Mouse (Mus musculus) CH12.LX (cell line): ENCODE measurements around the gene Scml4. TPM values are rescaled to one million over a fixed set of nuclear protein-coding genes. Genes with fewer than 3 reads are reported as not detected.

Experiments used
- DNase-seq: peaks from one replicate; pipeline ENCODE4 v3.0.0-alpha.2; 2013; ENCODE audit errors: extremely low read depth
- H3K27ac ChIP-seq: 2 replicates; pipeline ENCODE4 v1.5.1; 2012; ENCODE audit warnings: low read depth, mild to moderate bottlenecking, control low read depth, moderate library complexity; ENCODE audit not compliant: insufficient read depth
- H3K27me3 ChIP-seq: replicated peaks from 2 replicates; pipeline ENCODE3; 2012; ENCODE audit warnings: inconsistent platforms
- H3K36me3 ChIP-seq, 2 experiments: replicated peaks in 1 of 2; 2 replicates each; pipeline versions ENCODE3 to v1.6.1; 2012; ENCODE audit warnings: inconsistent platforms in 1 of 2, low read length in 1 of 2, mild to moderate bottlenecking in 1 of 2, mixed read lengths in 1 of 2, moderate library complexity in 1 of 2; ENCODE audit not compliant: control insufficient read depth in 1 of 2, insufficient read depth in 1 of 2
- H3K4me1 ChIP-seq, 2 experiments: 2 replicates each; pipeline ENCODE4 v1.6.1; 2012; ENCODE audit warnings: inconsistent platforms in 1 of 2, moderate library complexity in 1 of 2; ENCODE audit not compliant: insufficient read depth in 2 of 2, control insufficient read depth in 1 of 2
- H3K4me2 ChIP-seq: 2 replicates; pipeline ENCODE4 v1.6.1; 2012; ENCODE audit warnings: low read depth, mild to moderate bottlenecking, control low read depth; ENCODE audit not compliant: poor library complexity, insufficient read depth, severe bottlenecking
- H3K4me3 ChIP-seq, 3 experiments: fragments of 150-350 bp in 1 of 3; sonication (generic) in 1 of 3; replicated peaks in 1 of 3; 2 replicates each; pipeline versions ENCODE3 to v1.5.1; 2011 to 2012; ENCODE audit warnings: low read depth in 2 of 3, low read length in 2 of 3, mild to moderate bottlenecking in 2 of 3, moderate library complexity in 2 of 3, control low read depth in 1 of 3, improper control_type of control experiment in 1 of 3, inconsistent platforms in 1 of 3, mixed read lengths in 1 of 3; ENCODE audit not compliant: poor library complexity in 1 of 3
- H3K79me2 ChIP-seq: replicated peaks from 2 replicates; pipeline ENCODE4 v1.6.1; 2012; ENCODE audit warnings: mild to moderate bottlenecking, moderate library complexity; ENCODE audit not compliant: control insufficient read depth, poor library complexity, insufficient read depth, severe bottlenecking; ENCODE audit errors: extremely low read depth
- H3K9ac ChIP-seq: 2 replicates; pipeline ENCODE4 v1.6.1; 2012; ENCODE audit warnings: low read depth, mild to moderate bottlenecking, control low read depth, moderate library complexity; ENCODE audit not compliant: insufficient read depth
- H3K9me3 ChIP-seq: replicated peaks from 2 replicates; pipeline ENCODE3; 2012; ENCODE audit warnings: low read length, inconsistent platforms, mixed read lengths
- BHLHE40 ChIP-seq: IDR thresholded peaks from 2 replicates; pipeline ENCODE4 v1.6.1; 2011; ENCODE audit warnings: mild to moderate bottlenecking, low read depth, low read length, improper control_type of control experiment
- CHD2 ChIP-seq: IDR thresholded peaks from 2 replicates; pipeline ENCODE4 v1.6.1; 2011; ENCODE audit warnings: low read length, improper control_type of control experiment
- CTCF ChIP-seq, 2 experiments: IDR thresholded peaks in 1 of 2; conservative IDR thresholded peaks in 1 of 2; 2 replicates each; pipeline ENCODE4 v1.5.1; 2011 to 2012; ENCODE audit warnings: low read depth in 2 of 2, low read length in 2 of 2, improper control_type of control experiment in 1 of 2, inconsistent platforms in 1 of 2, mild to moderate bottlenecking in 1 of 2, moderate library complexity in 1 of 2
- E2F4 ChIP-seq: IDR thresholded peaks from 2 replicates; pipeline ENCODE4 v1.6.1; 2011; ENCODE audit warnings: low read depth, low read length, improper control_type of control experiment; ENCODE audit not compliant: insufficient replicate concordance
- ELF1 ChIP-seq: IDR thresholded peaks from 2 replicates; pipeline ENCODE4 v1.6.1; 2014; ENCODE audit warnings: low read depth, mild to moderate bottlenecking, inconsistent platforms, low read length, improper control_type of control experiment
- ETS1 ChIP-seq: conservative IDR thresholded peaks from 2 replicates; pipeline ENCODE4 v1.6.1; 2012; ENCODE audit warnings: low read depth, mild to moderate bottlenecking, inconsistent platforms, low read length, improper control_type of control experiment, moderate library complexity
- HCFC1 ChIP-seq: IDR thresholded peaks from 2 replicates; pipeline ENCODE4 v1.6.1; 2012; ENCODE audit warnings: low read depth, mild to moderate bottlenecking, inconsistent platforms, low read length, improper control_type of control experiment
- JUN ChIP-seq: IDR thresholded peaks from 2 replicates; pipeline ENCODE4 v1.6.1; 2011; ENCODE audit warnings: low read depth, mild to moderate bottlenecking, low read length, improper control_type of control experiment, moderate library complexity; ENCODE audit not compliant: insufficient read depth
- JUND ChIP-seq: conservative IDR thresholded peaks from 2 replicates; pipeline ENCODE4 v1.6.1; 2011; ENCODE audit warnings: low read depth, low read length, improper control_type of control experiment
- KAT2A ChIP-seq: IDR thresholded peaks from 2 replicates; pipeline ENCODE4 v1.6.1; 2012; ENCODE audit warnings: low read length, improper control_type of control experiment, inconsistent platforms; ENCODE audit not compliant: insufficient replicate concordance
- MAFK ChIP-seq: IDR thresholded peaks from 2 replicates; pipeline ENCODE4 v1.6.1; 2011; ENCODE audit warnings: low read length, improper control_type of control experiment; ENCODE audit not compliant: insufficient replicate concordance
- MEF2A ChIP-seq: IDR thresholded peaks from 2 replicates; pipeline ENCODE4 v1.6.1; 2014; ENCODE audit warnings: low read depth, mild to moderate bottlenecking, inconsistent platforms, low read length, improper control_type of control experiment, borderline replicate concordance
- MYC ChIP-seq: IDR thresholded peaks from 2 replicates; pipeline ENCODE4 v1.6.1; 2011; ENCODE audit warnings: low read depth, mild to moderate bottlenecking, improper control_type of control experiment, low read length
- NRF1 ChIP-seq: IDR thresholded peaks from 2 replicates; pipeline ENCODE4 v1.6.1; 2014; ENCODE audit warnings: low read depth, mild to moderate bottlenecking, inconsistent platforms, low read length, improper control_type of control experiment, moderate library complexity
- POLR2A ChIP-seq: IDR thresholded peaks from 2 replicates; pipeline ENCODE4 v1.6.1; 2011; ENCODE audit warnings: low read depth, mild to moderate bottlenecking, improper control_type of control experiment, low read length
- POLR2AphosphoS2 ChIP-seq: IDR thresholded peaks from 2 replicates; pipeline ENCODE4 v1.6.1; 2011; ENCODE audit warnings: low read depth, low read length, improper control_type of control experiment
- RAD21 ChIP-seq: IDR thresholded peaks from 2 replicates; pipeline ENCODE4 v1.6.1; 2011; ENCODE audit warnings: low read depth, mild to moderate bottlenecking, low read length, improper control_type of control experiment, moderate library complexity
- RCOR1 ChIP-seq: conservative IDR thresholded peaks from 2 replicates; pipeline ENCODE4 v1.6.1; 2012; ENCODE audit warnings: low read depth, mild to moderate bottlenecking, inconsistent platforms, low read length, improper control_type of control experiment
- TBP ChIP-seq: conservative IDR thresholded peaks from 2 replicates; pipeline ENCODE4 v1.6.1; 2011; ENCODE audit warnings: low read depth, low read length, improper control_type of control experiment
- TCF12 ChIP-seq: IDR thresholded peaks from 2 replicates; pipeline ENCODE4 v1.6.1; 2014; ENCODE audit warnings: low read depth, mild to moderate bottlenecking, inconsistent platforms, low read length, improper control_type of control experiment
- USF2 ChIP-seq: conservative IDR thresholded peaks from 2 replicates; pipeline ENCODE4 v1.6.1; 2011; ENCODE audit warnings: low read depth, low read length, improper control_type of control experiment
- ZKSCAN1 ChIP-seq: IDR thresholded peaks from 2 replicates; pipeline ENCODE4 v1.6.1; 2012; ENCODE audit warnings: low read depth, inconsistent platforms, low read length, improper control_type of control experiment, borderline replicate concordance
- ZMIZ1 ChIP-seq: IDR thresholded peaks from 2 replicates; pipeline ENCODE4 v1.6.1; 2012; ENCODE audit warnings: low read depth, mild to moderate bottlenecking, inconsistent platforms, low read length, improper control_type of control experiment
- ZNF384 ChIP-seq: IDR thresholded peaks from 2 replicates; pipeline ENCODE4 v1.6.1; 2012; ENCODE audit warnings: low read depth, low read length, improper control_type of control experiment, inconsistent platforms
- dilution Hi-C: fragments of 300-500 bp; cut with MboI; formaldehyde crosslinking; loops from 2 replicates; pipeline ENCODE4 v1.14.3; 2020; ENCODE audit warnings: low sequenced_read_pairs; ENCODE audit not compliant: extremely low pct_unique_long_range_greater_than_20kb, extremely low pct_ligation_motif_present
- in situ Hi-C: fragments of 300-500 bp; cut with MboI; formaldehyde crosslinking; loops from 3 replicates; pipeline ENCODE4 v1.14.3; 2019; ENCODE audit warnings: low sequenced_read_pairs, low pct_ligation_motif_present, low pct_unique_long_range_greater_than_20kb, mixed read lengths
- polyA plus RNA-seq: library from polyadenylated mRNA; unstranded; fragments of >175 nt; gene quantifications from 2 replicates; pipeline ENCODE4 v1.2.1, GENCODE M21; 2012; ENCODE audit warnings: low read depth; ENCODE audit not compliant: insufficient read length
- total RNA-seq, 2 experiments: library from RNA; depleted of rRNA; stranded (reverse); fragments of 300-350 nt in 1 of 2; fragments of >200 nt in 1 of 2; gene quantifications; 2 replicates each; pipeline ENCODE4 v1.2.3; 2012 to 2014

Gene Scml4
- total RNA-seq (2012; rRNA removed) (2.3 and 3.3 TPM in 2 replicates), total RNA-seq (2014; rRNA removed) (2.4 and 3.0 TPM in 2 replicates), polyA plus RNA-seq (2.7 and 3.6 TPM in 2 replicates)

DNA sequence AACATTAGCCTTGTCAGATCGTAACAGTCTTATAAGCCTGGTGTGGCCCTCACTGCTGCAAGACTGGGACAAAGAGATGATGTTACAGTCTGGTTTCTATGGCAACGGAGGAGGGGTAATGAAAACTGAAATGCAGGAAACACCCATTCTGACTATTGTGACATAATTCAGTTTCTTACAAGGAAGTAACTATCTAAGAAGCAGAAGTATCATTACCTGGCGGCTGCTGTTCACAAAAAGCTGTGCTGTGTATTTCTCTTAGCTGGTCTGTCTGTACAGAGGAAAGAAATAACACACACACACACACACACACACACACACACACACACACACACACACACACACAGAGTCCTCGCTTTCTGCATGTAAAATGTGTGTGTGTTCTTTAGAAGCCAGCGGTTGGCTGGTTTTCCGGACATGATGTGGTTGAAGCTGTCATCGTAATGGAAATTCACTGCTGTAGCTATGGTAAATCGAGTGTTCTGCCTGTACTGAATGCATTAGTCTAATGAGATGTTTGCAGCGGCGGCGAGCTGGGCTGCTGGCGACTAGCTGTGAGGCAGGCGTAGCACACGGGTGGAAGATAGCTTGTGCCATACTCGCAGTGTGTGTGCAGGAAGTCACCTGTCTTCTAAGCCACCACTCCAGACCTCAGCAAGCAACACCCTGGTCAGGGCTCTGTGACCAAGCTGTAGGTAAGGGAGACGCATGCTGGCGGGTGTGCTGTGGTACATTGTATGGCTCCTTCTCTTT lies at the start of gene Scml4:
Scml4 (plus strand) TSS at position 212 of the 753 bp plus-strand sequence.
- H3K9me3 ChIP-seq = peaks cover 10% of the 10 kb centered on the region
- in situ Hi-C loops (loop anchor here (5.0 kb wide), 1 partner anchor 77 kb away; no protein-coding TSS in a partner anchor), dilution Hi-C loops (no loop called here)
- H3K79me2 ChIP-seq = no peaks in the 10 kb centered on the region
- peak within 1 kb of the TSS; percentile 49 to 62 (median 54) for H3K4me3 ChIP-seq
- DNase-seq = peak; percentile 92
- H3K27me3 ChIP-seq = no peaks in the 10 kb centered on the region
- TF ChIP-seq HCFC1 (no peak), POLR2A (peak; percentile 48; the same call in 1 of the 2 replicates), NRF1 (no peak), ZNF384 (no peak), MAFK (no peak), ELF1 (0 out of 2 replicates have a peak, but pooled peaks have one; percentile 34), E2F4 (no peak), TBP (0 out of 2 replicates have a peak, but pooled peaks have one; percentile 33), CTCF (conservative IDR thresholded peaks at IDR 0.05 in 1 of 2, IDR thresholded peaks at IDR 0.05 in 1 of 2; ENCODE audit: low read depth in 2 of 2, low read length in 2 of 2) (no peak), BHLHE40 (peak; percentile 79), JUND (no peak), RCOR1 (no peak), KAT2A (no peak), ETS1 (0 out of 2 replicates have a peak, but pooled peaks have one; percentile 34)
- H3K36me3 ChIP-seq = no peaks in the 10 kb centered on the region
- peaks cover 13 to 40% of the 10 kb centered on the region in 2 experiments for H3K4me1 ChIP-seq
- H3K9ac ChIP-seq = no peak within 1 kb of the TSS
- H3K4me2 ChIP-seq = peak within 1 kb of the TSS; percentile 67
- H3K27ac ChIP-seq = peak within 1 kb of the TSS; percentile 21

DNA sequence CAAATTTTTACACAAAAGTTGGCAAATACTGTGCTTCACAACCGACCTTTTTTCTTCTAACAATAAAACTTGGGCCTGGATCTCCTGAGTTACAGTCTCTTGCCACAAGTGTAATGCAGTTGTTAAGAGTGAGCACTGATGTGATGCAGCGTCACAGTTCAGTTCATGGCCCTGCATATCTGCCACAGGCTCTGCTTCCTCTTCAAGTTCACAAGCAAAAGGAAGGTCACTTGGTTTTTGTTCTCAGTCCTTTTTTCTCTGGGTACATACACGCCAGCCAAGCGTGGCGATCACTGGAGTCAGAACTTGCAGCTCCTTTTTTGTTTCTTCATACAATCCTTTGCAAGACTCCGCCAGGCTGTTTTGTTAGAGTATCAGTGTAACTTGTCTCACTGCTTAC lies 34.2 kb upstream of the Scml4 start:
- Histone ChIP-seq H3K4me2 (no peak overlapping the region), H3K9ac (no peak overlapping the region), H3K79me2 (0 out of 2 replicates have a peak, but pooled peaks cover 2% of the 10 kb centered on the region), H3K27me3 (no peaks in the 10 kb centered on the region), H3K4me1 (peaks cover 0 to 41% of the 10 kb centered on the region in 2 experiments; a peak in 2 of 4 replicates), H3K36me3 (peaks cover 26 to 60% of the 10 kb centered on the region in 2 experiments), H3K27ac (peak overlapping the region; percentile 31), H3K4me3 (no peak overlapping the region), H3K9me3 (peaks cover 7% of the 10 kb centered on the region)
- in situ Hi-C loops (no loop called here), dilution Hi-C loops (no loop called here)
- peak; percentile 61 for DNase-seq
- TF ChIP-seq MEF2A = no peak
- no peak for TF ChIP-seq CHD2
- TF ChIP-seq JUN = no peak
- TF ChIP-seq CTCF (conservative IDR thresholded peaks at IDR 0.05 in 1 of 2, IDR thresholded peaks at IDR 0.05 in 1 of 2; ENCODE audit: low read depth in 2 of 2, low read length in 2 of 2) = no peak
- no peak for TF ChIP-seq POLR2A
- no peak for TF ChIP-seq MAFK
- TF ChIP-seq TBP = no peak
- no peak for TF ChIP-seq USF2
- no peak for TF ChIP-seq ZKSCAN1
- TF ChIP-seq ZMIZ1 = no peak
- no peak for TF ChIP-seq MYC
- TF ChIP-seq RAD21 = no peak
- no peak for TF ChIP-seq NRF1
- TF ChIP-seq BHLHE40 = no peak
- TF ChIP-seq ZNF384 = no peak
- no peak for TF ChIP-seq ETS1
- TF ChIP-seq POLR2AphosphoS2 = no peak
- TF ChIP-seq ELF1 = no peak
- no peak for TF ChIP-seq TCF12
